Mouse (Mus musculus): Measurements from ENCODE around the gene Ttpal.
A peak's percentile ranks its signal among the peaks of the same experiment; 100 is the strongest.
"Not testable (repeated sequence)": the region's sequence is repeated elsewhere in the genome, so short reads cannot be mapped to it uniquely, and the experiment has no call there.

The Ttpal gene

DNA sequence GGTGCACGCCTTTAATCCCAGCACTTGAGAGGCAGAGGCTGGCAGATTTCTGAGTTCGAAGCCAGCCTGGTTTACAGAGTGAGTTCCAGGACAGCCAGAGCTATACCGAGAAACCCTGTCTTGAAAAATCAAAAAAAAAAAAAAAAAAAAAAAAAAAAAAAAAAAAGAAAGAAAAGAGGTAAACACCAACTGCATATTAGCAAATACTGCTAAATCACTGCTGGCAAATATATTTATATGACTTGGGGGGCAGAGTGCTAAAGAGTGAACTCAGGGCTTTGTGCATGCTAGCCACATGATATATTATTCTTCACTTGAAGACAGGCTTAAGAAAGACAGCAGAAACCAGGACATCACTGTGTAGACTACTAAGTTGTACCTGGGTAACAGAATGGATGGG, 19.3 kb downstream of the Ttpal start:
- not testable (repeated sequence) for DNase-seq (ENCODE audit: low read depth, low spot score)

DNA sequence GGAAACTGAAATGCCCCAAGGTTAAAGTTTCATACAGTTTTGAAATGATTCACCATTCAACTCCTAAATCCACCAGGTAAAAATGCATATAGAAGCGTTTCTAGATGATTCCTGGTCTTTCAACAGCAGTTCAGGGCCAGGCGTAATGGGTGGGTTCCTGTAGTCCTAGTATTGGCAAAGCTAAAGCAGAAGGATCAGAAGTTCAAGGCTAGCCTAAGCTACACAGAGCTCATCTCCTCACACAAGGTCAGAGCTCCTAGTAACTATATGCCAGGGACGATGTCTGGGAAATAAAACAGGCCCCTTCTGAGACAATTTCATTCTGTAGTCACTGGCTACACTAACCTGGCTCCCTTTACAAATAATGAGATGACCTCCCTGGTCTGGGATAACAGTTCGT, 29.1 kb downstream of the Ttpal start:
- no peak for DNase-seq (ENCODE audit: low read depth, low spot score)

DNA sequence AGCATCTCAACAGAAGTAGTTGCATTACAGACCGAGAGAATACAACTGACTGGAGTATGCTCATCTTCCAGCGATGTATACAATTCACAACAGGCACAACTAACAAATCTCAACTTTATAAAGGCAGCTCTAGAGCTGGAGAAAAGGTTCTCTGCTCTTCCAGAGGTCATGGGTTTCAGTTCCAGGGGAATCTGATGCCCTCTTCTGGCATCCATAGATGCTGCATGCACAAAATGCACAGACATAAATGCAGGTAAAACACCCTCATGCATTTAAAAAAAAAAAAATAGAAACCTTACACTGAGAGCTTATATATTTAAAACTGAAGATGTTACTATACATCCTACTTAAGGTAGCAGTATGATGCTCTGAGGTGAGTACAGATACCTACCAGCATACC, 29.6 kb downstream of the Ttpal start:
- DNase-seq (ENCODE audit: low read depth, low spot score) = no peak

DNA sequence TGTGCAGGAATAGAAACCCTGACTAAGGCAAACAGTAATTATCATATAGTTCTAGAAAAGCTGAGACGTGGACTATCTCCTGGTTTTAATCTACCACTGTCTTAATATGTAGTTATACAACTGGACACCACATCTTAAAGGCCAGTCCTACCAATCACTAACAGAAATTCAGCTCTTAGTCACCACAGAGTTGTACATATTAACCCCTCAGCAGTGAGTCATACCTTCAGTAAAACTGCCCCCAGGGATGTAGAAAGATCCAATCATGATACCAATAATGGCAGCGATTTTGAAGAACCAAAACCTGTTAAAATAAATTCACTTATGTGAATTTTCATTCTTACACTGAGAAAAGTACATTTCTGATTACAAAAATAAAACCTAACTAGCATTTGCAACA, 32.1 kb downstream of the Ttpal start:
- no peak for DNase-seq (ENCODE audit: low read depth, low spot score)

DNA sequence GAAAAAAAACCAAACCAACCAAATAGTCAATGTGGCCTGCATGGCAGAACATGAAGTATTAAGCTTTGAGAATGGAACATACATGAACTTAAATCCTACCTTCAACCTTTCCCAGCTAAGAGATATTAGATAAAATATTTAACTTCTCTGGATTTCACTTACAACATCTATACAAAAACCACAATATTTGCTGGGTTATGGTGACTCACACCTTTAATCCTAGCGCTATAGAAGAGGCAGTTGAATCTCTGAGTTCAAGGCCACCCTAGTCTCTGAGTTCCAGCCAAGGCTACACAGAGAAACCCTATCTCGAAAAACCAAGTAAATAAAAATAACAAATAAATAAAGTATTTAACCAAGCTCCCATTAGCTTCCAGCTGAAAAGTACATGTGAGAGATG, 33.9 kb downstream of the Ttpal start:
- no peak for DNase-seq (ENCODE audit: low read depth, low spot score)

DNA sequence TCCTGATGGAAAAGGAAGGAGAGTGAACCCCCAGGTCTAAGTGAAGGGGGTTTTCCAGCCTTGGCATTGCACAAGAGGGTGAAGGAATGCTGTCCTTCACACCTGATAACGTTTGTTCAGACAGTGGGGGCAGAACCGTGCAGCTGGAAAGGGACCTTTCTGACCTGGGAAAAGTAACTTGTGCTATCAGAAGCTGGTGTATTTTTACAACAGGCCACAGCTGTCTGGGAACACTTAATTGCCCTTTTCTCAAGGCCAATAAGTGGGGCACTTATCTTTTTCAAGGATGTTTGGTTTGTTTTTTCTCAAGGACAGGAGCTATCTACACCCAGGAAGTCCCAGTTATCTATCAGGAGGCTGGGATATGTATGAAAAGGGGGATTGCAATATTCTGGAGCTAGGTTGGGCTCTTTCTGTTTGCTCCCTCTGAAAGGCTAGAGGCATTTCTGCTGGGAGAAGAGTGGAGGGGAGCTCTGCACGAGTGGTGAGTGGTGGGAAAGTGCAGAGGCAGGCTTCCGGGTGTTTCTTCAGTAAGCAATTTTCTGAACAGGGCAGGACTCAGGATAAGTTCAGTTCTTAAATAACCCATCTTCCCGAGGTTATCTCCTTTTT, 35.6 kb downstream of the Ttpal start:
- DNase-seq (ENCODE audit: low read depth, low spot score) = no peak

DNA sequence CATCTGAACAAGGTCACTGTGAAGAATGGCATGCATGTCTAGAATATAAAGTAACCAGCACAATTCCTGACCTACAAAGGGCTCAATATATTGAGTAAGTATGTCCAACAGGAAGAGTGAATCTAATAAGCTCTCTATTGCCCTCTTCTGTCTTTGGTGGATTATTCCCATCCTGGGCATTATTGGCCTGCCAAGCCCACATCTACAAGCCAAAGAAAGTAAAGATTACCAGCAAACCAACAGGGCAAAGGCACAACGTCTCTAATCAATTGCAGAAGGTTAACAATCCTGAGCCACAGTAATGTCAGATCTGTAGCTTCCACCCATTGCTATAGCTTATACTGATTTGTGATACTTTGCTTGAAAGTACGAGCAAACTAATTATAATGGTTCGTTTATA, 38.4 kb downstream of the Ttpal start:
- no peak for DNase-seq (ENCODE audit: low read depth, low spot score)

DNA sequence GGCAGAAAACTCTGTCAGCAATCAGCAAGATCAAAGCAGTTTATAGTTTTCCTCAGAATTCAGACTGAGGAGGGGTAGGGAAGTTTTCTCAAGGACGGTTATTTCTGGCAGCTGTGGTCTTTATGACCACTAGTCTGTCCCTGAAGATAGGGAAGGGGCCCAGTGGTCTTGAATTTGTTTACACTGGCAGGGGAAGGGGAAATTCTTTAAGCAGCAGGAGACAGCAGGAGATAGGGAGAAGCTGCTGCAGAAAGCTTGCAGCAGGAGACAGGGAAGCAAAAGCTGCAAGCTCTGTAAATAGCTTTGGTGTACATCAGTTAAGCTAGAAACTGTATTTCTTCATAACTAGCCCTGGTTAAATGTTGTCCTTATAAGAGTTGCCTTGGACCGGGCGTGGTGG, 39.6 kb downstream of the Ttpal start:
- DNase-seq (ENCODE audit: low read depth, low spot score) = no peak

DNA sequence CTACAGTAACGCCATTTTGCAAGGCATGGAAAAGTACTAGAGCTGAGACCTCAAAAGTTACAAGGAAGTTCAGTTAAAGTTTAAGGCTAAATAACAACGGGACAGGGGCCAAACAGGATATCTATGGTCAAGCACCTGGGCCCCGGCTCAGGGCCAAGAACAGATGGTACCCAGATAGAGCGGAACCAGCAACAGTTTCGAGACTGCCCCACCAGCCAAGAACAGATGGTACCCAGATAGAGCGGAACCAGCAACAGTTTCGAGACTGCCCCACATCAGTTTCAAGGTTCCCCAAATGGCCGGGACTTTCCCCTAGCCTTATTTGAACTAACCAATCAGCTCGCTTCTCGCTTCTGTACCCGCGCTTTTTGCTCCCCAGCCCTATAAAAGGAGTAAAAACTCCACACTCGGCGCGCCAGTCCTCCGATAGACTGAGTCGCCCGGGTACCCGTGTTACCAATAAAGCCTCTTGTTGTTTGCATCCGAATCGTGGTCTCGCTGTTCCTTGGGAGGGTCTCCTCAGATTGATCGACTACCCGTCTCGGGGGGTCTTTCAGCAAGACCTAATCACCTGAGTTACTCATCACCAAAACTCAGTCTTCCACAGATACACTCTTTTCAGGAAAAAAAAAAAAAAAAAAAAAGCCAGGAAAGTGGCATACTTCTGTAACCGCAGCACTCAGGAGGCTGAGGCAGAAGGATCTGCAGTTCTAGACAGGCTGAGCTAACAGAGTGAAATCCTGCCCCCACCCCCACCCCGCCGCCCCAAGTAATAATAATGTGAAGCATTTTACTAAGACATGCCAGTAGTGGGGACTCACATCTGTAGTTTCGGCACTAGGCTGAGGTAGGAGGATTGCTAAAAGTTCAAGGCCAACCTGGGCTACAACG, 40.8 kb downstream of the Ttpal start:
- peak; percentile 79 for DNase-seq (ENCODE audit: low read depth, low spot score)

DNA sequence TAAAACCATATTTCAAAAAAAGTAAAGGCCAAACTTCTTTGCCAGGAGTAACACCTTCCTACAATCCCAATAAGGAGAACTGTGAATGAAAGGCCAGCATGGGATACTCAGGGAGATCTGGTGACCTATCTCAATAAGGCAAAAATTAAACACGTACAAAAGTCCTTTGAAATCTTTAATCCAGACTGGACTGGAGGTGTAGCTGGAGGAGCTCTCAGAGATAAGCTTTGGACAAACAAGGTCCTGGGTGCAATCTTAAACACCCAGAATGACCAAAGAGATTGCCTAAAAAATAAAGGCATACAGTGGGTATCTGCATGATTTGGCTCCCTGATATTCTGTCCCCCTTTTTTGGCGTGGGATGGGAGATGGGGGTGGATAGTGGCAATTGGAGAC, 41.5 kb downstream of the Ttpal start:
- DNase-seq (ENCODE audit: low read depth, low spot score) = no peak

DNA sequence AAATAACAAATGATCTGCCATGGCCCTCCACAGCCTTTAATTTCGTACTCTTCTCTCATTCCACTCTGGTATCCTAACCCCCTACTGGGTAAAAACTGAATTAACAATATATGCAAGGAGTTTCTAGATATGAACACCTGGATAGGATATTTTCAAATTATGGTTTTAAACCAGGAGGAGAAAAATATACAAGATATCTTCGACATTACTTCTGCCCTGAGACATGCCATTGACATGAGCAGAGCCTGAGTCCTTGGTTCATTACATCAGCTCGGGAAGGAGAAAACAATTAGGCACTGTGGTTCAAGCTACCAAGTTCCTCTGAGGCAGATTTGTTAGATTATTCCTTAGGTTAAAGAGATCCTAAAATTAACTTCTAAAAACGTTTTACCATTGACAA, 41.9 kb downstream of the Ttpal start:
- peak; percentile 35 for DNase-seq (ENCODE audit: low read depth, low spot score)

DNA sequence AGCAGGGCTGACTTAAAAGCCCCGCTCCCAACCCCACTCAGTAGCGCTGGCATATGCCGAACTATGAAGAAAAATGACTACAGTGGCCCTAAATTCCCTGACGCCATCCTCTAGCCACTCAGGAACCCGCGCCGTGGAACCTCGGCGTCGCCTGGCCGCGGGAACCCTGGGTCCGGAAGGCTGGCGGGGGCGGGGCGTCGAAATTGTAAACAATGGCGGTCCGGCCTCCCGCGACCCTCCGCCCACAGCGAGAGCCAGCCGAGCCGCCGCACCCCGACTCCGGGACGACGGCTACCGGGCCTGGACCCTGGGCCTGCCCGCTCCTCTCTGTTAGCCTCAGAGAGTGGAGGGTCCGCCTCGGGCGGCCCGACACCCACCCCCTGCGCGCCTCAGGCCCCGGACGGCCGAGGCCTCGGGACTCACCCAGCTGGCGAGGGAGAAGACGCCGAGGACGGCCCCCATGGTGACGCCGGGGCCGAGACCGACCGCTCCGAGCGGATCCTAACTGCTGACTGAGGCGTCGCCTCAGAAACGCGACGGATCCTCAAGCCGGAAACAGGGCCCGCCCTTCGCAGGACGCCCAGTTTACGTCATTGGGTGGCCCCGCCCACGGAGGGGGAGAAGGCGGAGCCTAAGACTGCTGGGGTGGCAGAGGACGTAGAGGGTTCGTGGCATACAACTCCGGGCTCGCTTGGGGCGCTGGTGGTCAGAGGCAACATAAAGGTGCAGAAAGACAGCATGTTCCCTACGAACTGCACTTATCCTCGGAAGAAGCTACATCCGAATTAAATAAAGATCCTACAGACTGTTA, 42.7 kb downstream of the Ttpal start, which contains the start of gene Serinc3:
Serinc3 (minus strand) TSS at position 557 of the 811 bp plus-strand sequence.
- DNase-seq (ENCODE audit: low read depth, low spot score) = peak; percentile 99

DNA sequence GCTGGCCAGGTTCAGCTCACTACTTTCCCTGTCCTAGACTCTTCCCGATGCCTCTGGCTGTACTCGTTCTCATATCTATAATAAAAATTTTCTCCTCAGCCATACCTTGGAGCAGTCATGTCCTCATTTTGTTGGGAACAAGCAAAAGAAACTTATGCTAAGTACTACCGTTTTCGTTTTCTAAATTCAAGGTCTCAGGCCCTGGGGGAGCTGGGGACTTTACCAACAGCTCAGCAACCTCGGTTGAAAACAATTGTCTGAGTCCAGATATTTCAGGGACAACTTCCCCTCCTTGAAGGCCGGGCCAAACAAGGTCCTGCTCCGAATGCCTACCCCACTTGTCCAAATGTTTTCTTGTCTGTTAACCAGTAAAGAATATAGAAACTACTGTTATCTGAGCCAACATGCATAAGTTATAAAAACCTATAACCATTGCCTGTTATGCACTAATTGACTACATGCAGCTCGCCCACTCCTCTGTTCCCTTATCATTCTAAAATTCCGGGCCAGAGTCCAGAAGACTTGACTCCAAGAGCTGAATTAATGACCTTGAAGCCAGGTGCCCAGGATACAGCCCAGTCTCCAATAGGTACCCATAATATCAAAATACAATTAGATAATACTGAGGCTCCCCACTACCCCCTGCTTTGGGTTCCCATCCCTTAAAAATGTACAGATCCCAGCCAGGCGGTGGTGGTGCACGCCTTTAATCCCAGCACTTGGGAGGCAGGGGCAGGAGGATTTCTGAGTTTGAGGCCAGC, 43.8 kb downstream of the Ttpal start:
- peak; percentile 31 for DNase-seq (ENCODE audit: low read depth, low spot score)

DNA sequence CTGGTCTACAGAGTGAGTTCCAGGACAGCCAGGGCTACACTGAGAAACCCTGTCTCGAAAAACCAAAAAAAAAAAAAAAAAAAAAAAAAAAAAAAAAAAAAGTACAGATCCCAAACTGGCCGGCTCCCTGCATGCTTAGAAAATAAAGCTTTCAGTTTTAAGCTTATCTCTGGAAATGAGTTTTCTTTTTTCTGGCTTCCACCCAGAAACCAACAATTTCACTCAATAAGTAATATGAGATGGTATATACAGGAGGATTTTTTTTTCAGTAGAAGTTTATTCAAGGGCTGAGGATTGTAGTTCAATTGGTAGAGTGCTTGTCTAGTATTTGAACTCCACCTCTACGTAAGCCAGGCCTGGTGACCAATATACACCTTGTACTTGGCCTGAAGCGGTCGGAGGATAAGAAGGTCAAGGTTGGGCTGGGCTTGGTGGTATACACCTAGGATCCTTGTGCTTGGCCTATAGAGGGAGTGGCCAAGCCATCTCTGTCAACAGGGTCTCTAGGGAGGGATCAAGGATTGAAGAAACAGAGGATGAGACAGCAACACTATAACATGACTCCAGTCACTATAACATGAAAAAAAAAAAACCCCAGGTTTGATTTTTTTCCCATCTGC, 44.5 kb downstream of the Ttpal start:
- no peak for DNase-seq (ENCODE audit: low read depth, low spot score)

DNA sequence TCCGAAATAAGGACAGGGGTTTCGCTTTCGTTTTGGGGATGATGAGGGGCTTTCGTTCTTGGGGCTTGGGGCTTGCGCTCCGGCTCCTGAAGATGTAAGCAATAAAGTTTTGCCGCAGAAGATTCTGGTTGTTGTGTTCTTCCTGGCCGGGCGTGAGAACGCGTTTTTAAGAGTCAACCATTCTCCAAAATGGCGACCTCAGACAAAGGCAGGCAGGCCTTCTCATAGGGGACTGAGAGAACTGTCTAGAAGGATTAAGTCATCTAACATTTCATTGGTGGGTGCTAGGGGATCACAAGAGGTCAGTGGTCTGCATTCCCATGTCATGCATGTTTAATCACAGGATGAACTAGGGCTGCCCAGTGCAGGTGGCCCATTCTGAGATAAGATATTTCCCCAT, 53.6 kb downstream of the Ttpal start:
- DNase-seq (ENCODE audit: low read depth, low spot score) = not testable (repeated sequence)

DNA sequence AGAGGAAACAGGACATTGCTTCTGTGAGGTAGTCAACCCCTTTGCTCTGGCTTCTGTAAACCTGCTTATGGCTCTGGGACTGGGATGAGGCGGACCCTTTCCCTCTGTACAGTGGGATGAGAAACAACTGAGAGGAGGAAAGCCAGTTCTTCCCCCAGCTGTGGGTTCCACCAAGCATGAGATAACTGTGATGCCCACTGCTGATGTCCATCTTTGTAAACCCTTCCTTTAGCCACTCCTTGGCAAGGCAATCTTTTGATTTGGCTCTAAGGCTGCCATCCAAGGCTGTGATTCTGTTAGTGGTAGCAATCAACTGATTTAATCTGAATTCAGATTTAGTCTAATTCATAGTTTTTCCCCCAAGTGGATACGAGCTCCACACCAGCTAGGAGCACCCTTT, 55.4 kb downstream of the Ttpal start:
- no peak for DNase-seq (ENCODE audit: low read depth, low spot score)

DNA sequence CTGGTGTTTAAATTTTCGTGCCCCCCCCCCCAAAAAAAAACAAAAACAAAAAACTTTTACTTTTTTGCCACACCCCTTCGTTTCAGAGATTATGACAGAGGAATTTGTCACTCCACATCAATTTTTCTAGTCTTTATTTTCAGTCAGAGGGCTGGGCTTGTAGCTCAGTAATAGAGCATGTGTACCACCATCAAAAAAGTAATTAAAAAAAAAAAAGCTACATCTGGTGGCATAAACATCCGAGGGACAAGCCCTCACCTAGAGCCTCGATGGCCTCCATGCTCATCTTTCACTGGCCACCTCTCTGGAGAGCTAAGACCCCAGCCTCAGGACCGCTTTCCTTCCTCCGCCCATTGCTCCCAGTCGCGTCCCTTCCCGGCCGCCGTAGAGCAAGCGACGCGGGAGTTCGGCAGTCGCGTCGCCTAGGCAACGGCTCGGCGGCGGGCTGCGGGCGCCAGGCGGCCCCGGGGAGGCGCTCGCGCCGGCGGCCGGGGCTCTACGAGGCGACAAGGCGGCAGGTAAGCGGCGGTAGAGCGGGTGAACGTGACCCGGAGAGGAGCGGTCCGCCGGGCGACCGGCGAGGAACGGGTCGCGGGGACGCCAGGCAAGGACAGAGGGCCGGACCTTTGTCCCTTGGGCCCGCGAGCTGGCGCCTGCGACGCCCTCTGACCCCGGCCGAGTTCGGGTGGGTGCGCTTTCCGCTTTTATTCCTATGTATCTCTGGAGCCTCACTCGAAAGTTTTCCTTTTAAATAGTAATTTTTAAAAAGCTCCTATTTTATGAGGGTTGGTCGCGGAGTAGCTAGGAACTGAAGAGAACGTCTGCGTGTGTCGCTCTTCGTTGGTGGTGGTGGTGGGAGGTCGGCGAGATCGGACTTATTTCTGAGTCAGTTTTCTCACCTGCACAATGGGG, 56.1 kb downstream of the Ttpal start, which contains the start of gene Pkig:
Pkig (plus strand) TSS at position 412 of the 912 bp plus-strand sequence.
- peak; percentile 95 for DNase-seq (ENCODE audit: low read depth, low spot score)

DNA sequence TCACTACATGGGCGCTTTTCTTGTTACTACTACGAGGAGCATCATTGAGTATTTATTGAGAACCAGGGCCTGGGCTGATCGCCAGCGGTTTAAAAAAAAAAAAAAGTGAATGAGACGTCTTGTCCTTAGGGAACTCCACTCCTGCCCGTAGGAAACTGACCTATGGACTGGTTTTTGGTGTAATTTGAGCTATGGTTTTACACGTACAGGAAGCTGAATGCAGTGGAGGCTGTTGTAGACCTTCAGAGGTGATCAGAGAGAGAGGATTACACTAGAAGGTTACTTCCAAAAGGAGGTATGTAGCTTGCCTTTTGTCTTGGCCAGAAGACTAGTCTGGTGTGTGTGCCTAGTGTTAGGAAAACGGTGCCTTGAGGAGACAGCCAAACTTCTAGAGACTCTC, 56.8 kb downstream of the Ttpal start:
- peak; percentile 36 for DNase-seq (ENCODE audit: low read depth, low spot score)

DNA sequence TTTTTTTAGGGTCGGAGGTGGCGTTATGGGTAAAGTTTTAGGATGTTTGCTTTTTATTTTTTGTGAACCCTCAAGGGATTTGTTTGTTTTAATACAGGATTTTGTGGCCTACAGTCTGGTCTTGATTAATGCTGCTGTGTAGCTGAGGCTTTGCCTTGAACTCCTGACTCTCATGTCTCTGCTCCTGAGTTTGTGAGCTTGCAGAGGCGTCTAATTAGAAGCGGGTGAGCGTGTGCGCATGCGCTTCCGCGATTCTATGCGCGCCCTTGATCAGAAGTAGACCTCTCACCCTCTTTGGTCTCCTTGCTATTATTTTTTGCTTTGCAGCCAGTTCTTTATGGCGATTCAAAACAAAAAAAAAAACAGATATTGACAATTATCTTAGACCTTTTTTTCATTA, 57.3 kb downstream of the Ttpal start:
- peak; percentile 47 for DNase-seq (ENCODE audit: low read depth, low spot score)

DNA sequence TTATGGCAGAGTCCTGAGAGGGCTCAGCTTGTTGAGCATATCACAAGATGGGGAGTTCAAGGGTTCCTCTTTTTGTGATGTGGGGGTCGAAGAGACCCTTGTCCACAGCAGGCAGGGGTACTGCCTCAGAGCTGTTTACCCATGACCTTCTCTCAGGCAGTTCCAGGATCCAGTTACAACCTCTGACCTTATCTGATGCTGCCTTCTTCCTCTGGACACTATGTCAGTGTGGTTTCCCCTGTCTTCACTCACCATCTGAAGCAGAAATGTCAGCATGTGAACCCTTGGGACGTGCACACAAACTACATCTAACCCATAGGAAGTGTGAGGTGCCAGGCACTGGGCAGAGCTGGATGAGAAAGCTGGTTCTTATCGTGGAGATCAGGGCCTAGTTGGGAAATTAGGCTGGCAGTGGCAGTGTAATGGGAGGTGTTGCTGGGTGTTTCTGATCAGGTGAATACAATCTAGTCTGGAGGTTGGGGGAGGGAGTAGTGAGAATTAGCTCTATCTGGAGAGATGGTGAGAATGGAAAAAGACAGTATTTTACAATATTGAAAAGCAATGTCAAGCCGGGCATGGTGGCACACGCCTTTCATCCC, 58.1 kb downstream of the Ttpal start:
- no peak for DNase-seq (ENCODE audit: low read depth, low spot score)
